Comparison of ENCODE assay signal across 7 mouse cellular contexts in genomic region chr6:50455102-50455828, GRCm38 (mm10). TPM values are rescaled to one million over a fixed set of nuclear protein-coding genes. Genes with fewer than 3 reads are reported as not detected.
DNase-seq lines count a peak whose midpoint lies in the region; ATAC-seq lines count a peak whose summit lies in the region.

No protein-coding gene starts in this region.

- DNase-seq in ES-CJ7 (ENCODE audit: low read depth, low spot score) (peak; percentile 34), adipocyte (ENCODE audit: low spot score) (peak; percentile 67)
- peak; percentile 64 for DNase-seq in embryo, embryonic 11 days
- peak; percentile 19 for DNase-seq in heart, adult 8-10 months (ENCODE audit: low spot score)
- peak; percentile 9 for DNase-seq in ovary, postnatal 14 days (ENCODE audit: low spot score)

- H3K4me2 ChIP-seq in kidney, embryonic 14.5 days (replicated peaks; ENCODE audit: low read depth, low read length): peak overlapping the region; percentile 97
- H3K4me2 ChIP-seq in lung, embryonic 16.5 days (ENCODE audit: low read depth, low read length): peak overlapping the region; percentile 98

- peak; percentile 67 for ATAC-seq in kidney, embryonic 14.5 days (ENCODE audit: low FRiP score, low TSS enrichment)
- peak; percentile 42 for ATAC-seq in lung, embryonic 16.5 days (ENCODE audit: low read depth)

- H3K9ac ChIP-seq in kidney, embryonic 14.5 days (ENCODE audit: low read depth, low read length): peak overlapping the region; percentile 77
- H3K9ac ChIP-seq in lung, embryonic 16.5 days (ENCODE audit: low read length): peak overlapping the region; percentile 78

- WGBS in kidney, embryonic 14.5 days: 0% methylated on average over 39 of the region's 39 CpGs
- WGBS in lung, embryonic 16.5 days: under 1% methylated on average over 39 of the region's 39 CpGs

- peak overlapping the region; percentile 83 for H3K27ac ChIP-seq in kidney, embryonic 14.5 days (ENCODE audit: low read depth, low read length)
- H3K27ac ChIP-seq in lung, embryonic 16.5 days (ENCODE audit: low read length): peak overlapping the region; percentile 73

- H3K4me3 ChIP-seq in kidney, embryonic 14.5 days (ENCODE audit: low read length): peak overlapping the region; percentile 77
- peak overlapping the region; percentile 73 for H3K4me3 ChIP-seq in lung, embryonic 16.5 days (ENCODE audit: low read length)

- H3K36me3 ChIP-seq in kidney, embryonic 14.5 days (ENCODE audit: control insufficient read depth, insufficient read depth, low read length): no peaks in the 10 kb centered on the region
- H3K36me3 ChIP-seq in lung, embryonic 16.5 days (ENCODE audit: control insufficient read depth, insufficient read depth, low read length): no peaks in the 10 kb centered on the region

- peaks cover 27% of the 10 kb centered on the region; the same call in 1 of the 2 replicates for H3K4me1 ChIP-seq in kidney, embryonic 14.5 days (ENCODE audit: control insufficient read depth, insufficient read depth, low read length)
- peaks cover 9% of the 10 kb centered on the region for H3K4me1 ChIP-seq in lung, embryonic 16.5 days (replicated peaks; ENCODE audit: control insufficient read depth, insufficient read depth, low read length)

- H3K27me3 ChIP-seq in kidney, embryonic 14.5 days (ENCODE audit: control insufficient read depth, insufficient read depth, low read length): no peaks in the 10 kb centered on the region
- no peaks in the 10 kb centered on the region; the same call in 1 of the 2 replicates for H3K27me3 ChIP-seq in lung, embryonic 16.5 days (ENCODE audit: control insufficient read depth, insufficient read depth, low read depth, low read length)

- H3K9me3 ChIP-seq in kidney, embryonic 14.5 days (ENCODE audit: control insufficient read depth, low read length): no peaks in the 10 kb centered on the region
- H3K9me3 ChIP-seq in lung, embryonic 16.5 days (ENCODE audit: control insufficient read depth, low read length): no peaks in the 10 kb centered on the region

RNA-seq across cellular contexts. Expression of gene Osbpl3, which starts 0.7 kb away (rescaled TPM):
- total RNA-seq in heart, adult 8-10 months (2022): 10 to 100 TPM; 20.2 to 31.0 (median 25.7) TPM
- polyA plus RNA-seq in kidney, embryonic 14.5 days (2014; fragmentation: Nextera tagmentation; extraction: Ambion mirVana): 11.4 and 17.0 TPM in 2 replicates
- polyA plus RNA-seq in lung, embryonic 16.5 days (2015; fragmentation: Nextera tagmentation; extraction: Ambion mirVana): 6.4 and 6.6 TPM in 2 replicates

Comparison
In these comparisons a context has a peak if more than half of its experiments do, and no peak if none do; other contexts are left out.
1. Peak in every context shown above with its lines: DNase-seq, ATAC-seq, H3K4me3 ChIP-seq and H3K27ac ChIP-seq.
2. DNase-seq: peak in every context shown above with its lines; median percentile 67 in adipocyte; 64 in embryo, embryonic 11 days; 34 in ES-CJ7; 19 in heart, adult 8-10 months; 9 in ovary, postnatal 14 days.